Mouse (Mus musculus) layer of hippocampus, postnatal 25 days (tissue): Measurements from ENCODE around the gene Stk32b. TPM values are rescaled to one million over a fixed set of nuclear protein-coding genes. Genes with fewer than 3 reads are reported as not detected.

Source experiments
- DNase-seq, 2 experiments: peaks; one replicate each; pipeline ENCODE4 v3.0.0; 2022; ENCODE audit warnings: mixed read lengths in 2 of 2, low spot score in 1 of 2; ENCODE audit errors: extremely low spot score in 1 of 2
- total RNA-seq, 2 experiments: library from RNA; stranded (reverse); gene quantifications; 2 replicates each; pipeline ENCODE4 v1.2.3; 2021

The Stk32b gene
- total RNA-seq, result 1 to 10 TPM; 6.4 to 8.0 TPM

DNA sequence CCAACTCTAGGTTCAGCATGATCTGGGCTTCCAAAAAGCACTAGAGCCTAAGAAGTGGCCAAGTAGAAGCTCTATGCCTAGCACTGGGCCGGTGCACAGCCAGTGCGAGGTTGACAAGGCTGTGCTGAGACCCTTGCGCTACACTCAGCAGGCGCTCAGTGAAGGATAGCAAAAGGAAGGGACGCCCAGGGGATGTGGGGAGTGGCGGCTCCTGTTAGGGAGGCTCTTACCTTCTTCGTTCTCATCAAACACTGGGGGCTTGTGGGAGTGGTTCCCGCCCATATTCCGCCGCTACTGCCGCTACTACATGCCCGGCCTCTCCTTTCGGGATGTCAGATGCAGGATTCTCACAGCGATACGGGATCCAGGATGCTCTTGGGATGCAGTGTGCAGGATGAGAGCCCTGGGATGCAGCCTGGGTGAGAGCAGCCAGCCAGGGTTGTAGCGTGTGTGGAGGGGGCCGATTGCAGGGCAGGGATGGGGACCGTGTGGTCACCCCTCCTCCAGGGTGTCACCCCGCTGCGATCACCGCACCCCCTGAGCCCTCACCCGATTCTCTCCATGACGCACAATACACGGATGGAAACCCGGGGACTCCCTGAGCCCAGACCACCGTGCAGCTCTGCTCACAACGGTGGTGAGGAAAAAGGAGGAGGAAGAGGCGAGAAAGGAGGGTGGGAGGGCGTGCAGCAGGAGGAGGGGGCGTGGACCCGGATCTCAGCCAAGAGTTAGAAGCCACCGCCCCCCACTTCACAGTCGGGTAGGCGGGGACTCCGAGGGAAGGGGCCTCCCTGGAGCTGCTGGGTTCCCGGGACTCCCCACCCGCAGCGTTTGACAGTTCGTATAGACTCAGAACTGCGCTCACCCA, at the start of gene Stk32b:
Gene Stk32b (minus strand): TSS at position 667 of the 868 bp plus-strand sequence.
- DNase-seq, result peak; percentile 13 to 21

DNA sequence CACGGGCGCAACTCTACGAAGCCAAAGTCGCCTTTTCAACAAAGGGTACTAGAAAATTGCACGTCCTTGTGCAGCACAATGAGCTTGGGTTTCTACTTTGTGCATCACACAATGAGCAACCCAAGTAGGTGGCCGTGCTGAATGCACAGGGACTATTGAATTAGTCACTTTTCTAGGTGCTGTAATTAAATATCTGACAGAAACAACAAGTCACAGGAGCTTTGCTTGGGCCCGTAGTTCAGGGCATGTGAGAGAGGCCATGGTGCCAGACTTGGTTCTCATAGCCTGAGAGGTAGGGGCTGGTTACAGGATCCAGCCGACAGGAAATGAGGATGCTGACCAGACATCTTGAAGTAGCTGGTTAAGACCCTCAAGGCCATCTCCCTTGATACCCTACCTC, 48.9 kb upstream of the Stk32b start:
- DNase-seq, result no peak

DNA sequence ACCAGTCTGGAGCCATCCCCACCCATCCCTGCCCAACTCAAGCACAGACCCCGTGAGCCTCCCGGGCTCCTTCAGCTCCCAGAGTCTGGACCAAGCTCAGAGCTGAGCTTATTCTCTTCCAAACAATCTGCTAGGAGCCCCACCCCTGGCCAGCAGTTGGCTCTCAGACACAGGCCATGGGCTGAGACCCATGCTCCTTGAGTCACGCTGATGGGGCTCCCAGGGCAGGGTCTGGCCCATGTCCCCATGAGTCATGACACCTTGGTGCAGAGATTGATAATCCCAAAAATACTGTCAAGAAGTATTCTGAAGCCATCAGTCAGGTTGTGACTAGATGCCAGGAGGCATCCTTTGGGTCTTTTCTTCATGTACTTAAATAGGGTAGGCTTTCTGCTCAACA, 45.1 kb upstream of the Stk32b start:
- DNase-seq, result no peak

DNA sequence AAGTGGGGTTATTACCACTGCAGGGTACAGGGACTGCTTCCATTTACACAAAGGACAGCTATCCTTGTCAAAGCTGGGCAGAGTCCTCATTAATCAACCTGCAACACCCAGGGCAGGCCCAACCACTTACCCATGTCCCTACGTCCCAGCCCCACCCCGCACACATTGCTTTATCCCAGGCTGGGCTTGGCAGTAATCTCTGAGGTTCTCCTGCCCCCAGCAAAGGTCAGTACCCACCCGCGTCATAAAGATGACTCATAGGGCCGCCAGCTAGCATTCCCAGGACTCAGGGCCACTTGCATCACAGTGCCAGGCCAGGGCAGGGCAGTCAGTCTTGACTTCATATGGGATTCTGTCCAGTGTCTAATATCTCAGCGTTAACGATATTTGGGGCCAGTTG, 36.4 kb upstream of the Stk32b start:
- no peak for DNase-seq

GRCm38 (mm10) chr5:37752027-37752967, 35.3 kb upstream of the Stk32b start:
- peak; percentile 46 to 78 for DNase-seq

- no peak for DNase-seq
Observed at GRCm38 (mm10) chr5:37743889-37744707, 27.1 kb upstream of the Stk32b start.

GRCm38 (mm10) chr5:37736213-37736612, 19.2 kb upstream of the Stk32b start:
- DNase-seq, result no peak

DNA sequence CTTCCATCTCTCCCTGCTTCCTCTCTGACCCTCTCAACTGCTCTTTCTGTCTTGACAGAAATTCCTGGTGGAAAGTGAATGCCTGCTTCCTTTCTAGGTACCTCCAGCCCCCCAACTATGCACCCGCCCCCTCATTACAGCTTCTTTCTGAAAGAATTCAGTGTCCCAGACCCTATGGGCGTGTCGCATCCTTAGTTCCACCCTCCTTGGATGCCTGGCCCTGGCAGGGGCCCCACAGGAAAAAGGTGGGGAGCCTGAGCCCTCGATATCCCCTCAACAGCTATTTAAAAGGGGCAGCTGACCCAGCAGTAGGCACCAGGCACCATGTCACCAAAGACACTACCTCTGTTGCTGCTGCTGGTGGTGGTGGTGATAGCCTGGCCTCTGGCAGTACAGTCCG, 18.3 kb upstream of the Stk32b start, which contains the start of gene Cytl1:
Gene Cytl1 (plus strand): TSS at position 296 of the 400 bp plus-strand sequence.
- DNase-seq, result no peak

DNA sequence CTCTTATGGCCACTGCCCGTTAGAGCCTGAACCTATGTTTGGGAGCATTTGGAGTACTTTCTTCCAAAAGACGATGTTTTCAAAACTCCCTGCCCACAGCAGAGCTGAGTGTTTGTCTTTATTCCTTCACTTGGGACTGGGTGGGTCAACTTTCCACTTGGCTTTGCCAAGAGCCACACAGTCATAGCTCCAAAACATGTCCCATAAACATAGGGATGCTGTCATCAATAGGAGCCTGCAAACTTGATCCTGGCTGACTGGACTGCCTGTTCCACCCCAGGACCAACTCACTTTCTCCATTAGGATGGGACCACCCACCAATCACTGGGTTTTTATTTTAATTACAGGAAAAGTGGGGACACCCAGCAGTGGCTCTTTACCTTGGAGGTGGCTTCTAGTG, 13.8 kb upstream of the Stk32b start:
- DNase-seq, result no peak

DNA sequence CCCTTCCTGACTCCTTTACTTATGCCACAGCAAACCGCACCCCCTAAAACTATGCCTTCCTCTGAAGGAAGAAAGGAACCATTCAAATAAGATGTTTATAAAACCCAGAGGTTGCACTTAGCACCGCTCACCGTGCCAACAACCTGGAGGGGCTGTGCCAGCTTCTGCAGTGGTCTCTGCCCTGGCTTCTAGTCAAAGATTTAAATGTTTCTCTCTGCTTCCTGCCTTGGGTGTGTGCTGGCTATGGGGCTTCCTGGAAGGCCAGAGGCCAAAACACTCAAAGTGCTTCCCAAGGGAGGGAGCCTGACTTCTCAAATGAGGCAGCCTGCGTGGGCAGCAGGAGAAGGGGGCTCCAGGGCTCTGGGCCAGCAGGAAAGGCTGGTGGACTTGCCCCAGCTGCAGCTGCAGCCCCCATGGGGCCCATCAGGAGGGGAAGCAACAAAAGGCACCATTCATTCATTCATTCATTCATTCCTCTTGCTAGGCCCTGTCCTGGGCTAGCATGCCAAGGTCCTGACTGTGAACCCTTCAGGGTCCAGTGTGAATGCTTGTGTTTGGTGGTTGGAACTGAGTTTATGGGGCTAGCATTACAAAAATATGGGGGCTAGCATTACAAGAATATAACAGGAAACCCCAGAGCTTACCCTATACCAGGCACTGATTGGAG, 8.4 kb upstream of the Stk32b start:
- DNase-seq, result no peak

DNA sequence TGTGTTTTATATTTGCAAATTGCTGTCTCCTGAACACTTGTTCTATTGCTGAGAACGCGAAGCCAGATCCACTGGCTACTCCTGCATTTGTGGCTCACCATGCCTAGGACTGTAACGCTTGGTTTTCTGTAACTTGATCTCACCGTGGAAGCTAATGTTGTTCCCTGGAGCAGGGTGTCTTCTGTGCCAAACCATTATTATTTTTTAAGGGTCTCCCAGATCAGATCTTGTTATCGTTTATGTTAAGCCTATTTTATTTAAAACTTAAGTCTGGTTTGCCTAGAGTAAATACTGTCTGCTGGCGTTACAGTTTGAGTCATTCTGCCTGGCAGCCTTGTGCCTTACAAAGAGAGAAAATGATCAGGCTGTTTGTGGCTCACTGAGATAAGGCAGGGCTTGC, 3.7 kb upstream of the Stk32b start:
- DNase-seq, result no peak

DNA sequence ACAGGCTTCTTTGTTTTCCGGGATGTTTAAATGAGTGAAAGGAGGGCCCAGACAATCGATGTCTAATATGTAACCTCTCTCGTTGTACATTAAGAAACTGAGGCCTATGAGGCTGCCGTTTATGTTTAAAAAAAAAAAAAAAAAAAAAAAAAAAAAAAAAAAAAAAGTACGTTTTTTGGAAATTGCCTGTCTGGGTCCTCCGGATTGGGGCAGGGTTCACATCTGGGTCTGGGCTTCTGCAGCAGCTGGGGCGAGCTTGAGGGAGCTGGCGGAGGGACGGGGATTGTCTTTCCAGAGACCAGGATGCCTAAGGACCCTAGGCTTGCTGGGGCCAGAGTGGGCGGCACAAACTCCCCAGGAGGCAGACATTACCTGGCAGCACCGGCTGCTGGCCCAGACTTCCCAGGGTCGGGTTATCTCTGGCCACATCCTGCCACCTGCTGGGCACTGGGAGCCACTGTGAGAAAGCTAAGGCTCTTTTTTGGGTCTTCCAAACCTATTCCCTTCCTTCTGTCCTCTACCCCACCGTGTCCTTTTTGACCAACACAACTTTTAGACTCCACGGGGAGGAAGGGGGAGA, 503 bp upstream of the Stk32b start:
- peak; percentile 30 to 74 for DNase-seq

DNA sequence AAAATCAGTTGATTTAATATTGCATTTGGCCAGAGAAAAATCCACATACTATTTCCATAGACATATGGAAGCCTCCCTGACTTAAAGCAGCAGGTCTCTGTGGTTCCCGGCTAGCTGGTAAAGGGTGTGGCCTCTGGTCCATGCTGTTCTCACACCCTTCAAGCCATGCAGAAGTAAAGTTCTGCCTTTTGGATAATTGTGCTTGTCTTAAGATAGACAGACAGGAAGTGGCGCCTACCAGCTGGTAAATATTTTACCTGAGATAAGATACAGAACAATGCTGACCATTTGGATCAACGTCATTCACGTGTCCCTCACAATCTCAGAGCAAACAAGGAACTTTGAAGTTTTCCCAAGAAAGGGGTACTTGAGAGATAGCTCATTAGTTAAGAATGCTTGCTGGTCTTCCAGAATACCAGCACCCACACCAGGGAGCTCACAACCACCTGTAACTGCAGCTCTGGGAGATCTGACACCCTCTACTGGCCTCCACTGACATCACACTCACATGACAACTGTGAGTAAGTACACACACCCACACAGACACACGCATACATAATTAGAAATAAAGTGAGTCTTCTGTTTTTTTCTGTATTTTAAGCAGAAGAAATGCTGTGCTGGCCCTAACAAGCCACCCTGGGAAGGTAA, 7.6 kb downstream of the Stk32b start:
- DNase-seq, result no peak

DNA sequence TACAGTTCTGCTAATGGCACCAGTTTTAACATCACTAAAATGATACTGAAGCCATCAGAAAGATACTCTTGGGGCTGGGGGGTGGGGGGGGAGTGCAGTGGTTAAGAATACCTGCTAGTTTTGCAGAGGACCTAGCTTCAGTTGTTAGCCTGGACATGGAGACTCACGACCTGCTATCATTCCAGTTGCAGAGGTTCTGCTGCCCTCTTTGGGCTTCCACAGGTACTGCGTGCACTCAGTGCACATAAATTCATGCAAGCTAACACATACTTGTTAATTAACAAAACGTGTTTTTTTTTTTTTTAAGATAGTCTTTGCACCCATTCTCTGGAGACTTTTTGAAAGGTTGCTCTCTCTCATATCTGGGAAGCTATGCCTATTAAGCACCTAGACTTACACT, 8.8 kb downstream of the Stk32b start:
- DNase-seq, result no peak

DNA sequence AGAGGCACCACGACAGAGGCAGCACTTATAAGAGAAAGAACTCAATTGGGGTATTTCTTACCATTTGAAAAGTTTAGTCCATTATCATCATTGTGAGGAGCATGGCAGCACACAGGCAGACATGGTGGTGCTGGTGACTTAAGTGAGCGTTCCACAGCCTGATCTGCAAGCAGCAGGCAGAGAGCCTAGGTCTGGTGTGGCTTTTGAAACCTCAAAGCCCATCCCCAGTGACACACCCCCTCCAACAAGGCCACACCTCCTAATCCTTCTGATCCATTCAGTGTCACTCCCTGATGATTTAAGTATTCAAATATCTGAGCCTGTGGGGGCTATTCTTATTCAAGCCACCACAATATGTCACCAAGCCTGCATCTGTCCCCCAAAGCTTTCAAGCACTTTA, 12.0 kb downstream of the Stk32b start:
- DNase-seq, result no peak

DNA sequence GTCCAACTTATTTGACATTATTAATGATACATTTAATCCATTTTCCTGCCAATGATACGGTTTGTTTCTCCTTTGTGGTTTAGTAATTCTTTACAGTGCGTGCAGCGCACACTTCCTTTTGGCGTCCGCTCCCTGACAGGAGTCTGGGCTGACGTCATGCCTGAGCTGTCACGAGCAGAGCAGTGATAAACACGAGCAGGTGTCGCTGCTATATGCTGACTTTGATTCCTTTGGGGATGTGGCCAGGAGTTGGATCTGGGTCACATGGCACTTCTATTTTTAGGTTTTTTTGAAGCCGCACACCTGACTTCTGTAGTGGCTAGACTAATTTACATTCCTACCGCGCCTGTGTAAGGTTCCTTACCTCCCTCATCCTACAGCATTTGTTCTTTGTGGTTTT, 17.2 kb downstream of the Stk32b start:
- no peak for DNase-seq

- peak in 1 of 2 experiments; percentile 20 for DNase-seq
Observed at GRCm38 (mm10) chr5:37697286-37697685, 19.7 kb downstream of the Stk32b start.

DNA sequence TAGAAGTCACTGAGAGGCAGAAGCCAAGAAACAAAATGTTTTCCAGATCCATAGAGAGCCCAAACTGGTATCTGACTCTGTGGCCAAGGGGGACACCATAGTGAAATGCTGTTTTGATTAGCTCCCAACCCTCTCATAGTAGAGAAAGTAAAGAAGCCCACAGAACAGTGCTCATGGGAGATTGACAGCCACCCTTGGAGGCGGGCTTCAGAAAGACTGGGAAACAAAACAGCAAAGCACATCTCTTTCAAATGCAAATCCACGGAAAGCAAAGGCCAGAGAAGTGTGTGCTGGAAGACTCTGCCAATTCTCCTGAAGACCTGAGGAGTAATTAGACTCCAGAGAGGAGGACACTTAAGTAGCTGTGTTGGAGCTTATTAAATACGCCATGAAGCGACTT, 21.2 kb downstream of the Stk32b start:
- DNase-seq, result no peak

DNA sequence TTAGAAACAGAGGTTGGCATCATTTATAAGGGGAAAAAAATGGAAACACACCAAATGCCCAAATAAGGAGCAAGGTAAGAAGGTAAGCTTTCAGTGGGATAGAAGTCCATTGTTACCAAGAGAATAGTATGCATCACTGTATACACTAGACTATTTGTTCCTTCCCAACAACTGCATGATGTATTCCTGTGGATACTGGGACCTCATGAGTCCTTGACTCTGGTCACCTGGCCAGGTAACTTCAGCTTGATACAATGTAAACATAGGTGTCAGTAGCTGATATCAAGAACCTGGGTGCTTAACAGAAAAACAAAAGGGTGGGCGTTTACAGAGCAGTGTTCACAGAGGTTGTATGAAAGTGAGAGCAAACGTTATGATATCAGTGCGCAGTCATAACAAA, 24.2 kb downstream of the Stk32b start:
- no peak for DNase-seq
